Mouse (Mus musculus) myocyte (in vitro differentiated cells): ENCODE results near the gene Lrrc4.

Experiments
- CEBPB ChIP-seq: IDR thresholded peaks from 2 replicates; pipeline ENCODE4 v1.6.1; 2011; ENCODE audit warnings: mild to moderate bottlenecking, moderate library complexity; ENCODE audit not compliant: poor library complexity, insufficient read depth, severe bottlenecking
- E2F4 ChIP-seq: IDR thresholded peaks from one replicate; pipeline ENCODE4 v1.6.1; 2011; ENCODE audit warnings: mild to moderate bottlenecking, control low read depth, moderate library complexity; ENCODE audit not compliant: insufficient read depth
- MAX ChIP-seq: IDR thresholded peaks from one replicate; pipeline ENCODE4 v1.6.1; 2011; ENCODE audit warnings: low read depth, mild to moderate bottlenecking, control low read depth
- MYOD1 ChIP-seq, 3 experiments: IDR thresholded peaks; one replicate each; pipeline ENCODE4 v1.6.1; 2011; ENCODE audit warnings: control low read depth in 2 of 3, low read depth in 2 of 3, mild to moderate bottlenecking in 2 of 3, moderate library complexity in 1 of 3; ENCODE audit not compliant: insufficient read length in 2 of 3, control insufficient read depth in 1 of 3
- MYOG ChIP-seq, 3 experiments: IDR thresholded peaks; one replicate each; pipeline ENCODE4 v1.6.1; 2011; ENCODE audit warnings: control low read depth in 2 of 3, low read depth in 2 of 3, mild to moderate bottlenecking in 2 of 3; ENCODE audit not compliant: insufficient read length in 2 of 3, control insufficient read depth in 1 of 3, insufficient read depth in 1 of 3
- POLR2A ChIP-seq: IDR thresholded peaks from one replicate; pipeline ENCODE4 v1.6.1; 2011; ENCODE audit warnings: low read depth, mild to moderate bottlenecking, control low read depth, moderate library complexity; ENCODE audit not compliant: insufficient read length
- POLR2AphosphoS2 ChIP-seq: IDR thresholded peaks from one replicate; pipeline ENCODE4 v1.6.1; 2011; ENCODE audit warnings: low read depth, control low read depth; ENCODE audit not compliant: insufficient read length
- TCF12 ChIP-seq: IDR thresholded peaks from one replicate; pipeline ENCODE4 v1.6.1; 2011; ENCODE audit warnings: mild to moderate bottlenecking, control low read depth; ENCODE audit not compliant: poor library complexity, insufficient read depth, severe bottlenecking
- USF1 ChIP-seq: IDR thresholded peaks from one replicate; pipeline ENCODE4 v1.6.1; 2011; ENCODE audit warnings: low read depth, mild to moderate bottlenecking, control low read depth, moderate library complexity

DNA sequence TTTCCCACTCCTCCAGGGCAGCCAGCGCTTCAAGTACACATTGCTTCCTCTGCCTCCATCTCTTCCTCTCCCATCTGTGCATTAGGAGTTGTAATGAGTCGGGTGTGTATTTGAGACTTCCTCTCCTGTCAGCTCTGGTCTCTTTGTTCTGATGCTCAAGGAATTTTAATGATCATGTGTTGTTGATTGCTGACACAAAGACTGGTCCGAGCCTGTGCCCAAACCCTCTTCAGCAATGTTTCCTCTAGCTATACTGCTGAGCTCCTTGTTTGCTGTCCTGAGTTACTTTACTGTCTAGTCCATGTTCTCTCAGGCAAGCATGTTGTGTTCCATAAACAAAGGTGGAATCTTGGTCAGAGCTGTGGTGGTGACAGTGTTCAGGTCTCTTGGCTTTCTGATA is 102.3 kb downstream of the Lrrc4 start:
- TF ChIP-seq POLR2A (no peak), MAX (no peak), MYOG (IDR thresholded peaks at IDR 0.05; ENCODE audit: control insufficient read depth in 1 of 3, insufficient read depth in 1 of 3, insufficient read length in 2 of 3, low read depth in 2 of 3) (no peak), POLR2AphosphoS2 (no peak), USF1 (no peak), CEBPB (no peak), E2F4 (no peak), MYOD1 (IDR thresholded peaks at IDR 0.05; ENCODE audit: control insufficient read depth in 1 of 3, insufficient read length in 2 of 3, low read depth in 2 of 3) (no peak), TCF12 (no peak)
